Mouse (Mus musculus) midbrain, embryonic 11.5 days (tissue): ENCODE measurements around the gene Col4a3bp. TPM values are rescaled to one million over a fixed set of nuclear protein-coding genes. Genes with fewer than 3 reads are reported as not detected.
A peak's percentile ranks its signal among the peaks of the same experiment; 100 is the strongest.

Experiments used
- ATAC-seq: fragments of 200-750 bp; cut with Nextera tagmentation; 2 replicates; pipeline ENCODE4 v1.8.0; 2017; ENCODE audit warnings: moderate TSS enrichment, moderate library complexity; ENCODE audit not compliant: low FRiP score
- DNase-seq: peaks from one replicate; pipeline ENCODE4 v3.0.0; 2015; ENCODE audit warnings: low spot score; ENCODE audit errors: missing footprints
- H3K27ac ChIP-seq: fragments of 300-500 bp; sonication (generic); 2 replicates; pipeline ENCODE4 v1.5.1; 2014; ENCODE audit warnings: low read depth, low read length
- H3K27me3 ChIP-seq: fragments of 300-500 bp; sonication (generic); 2 replicates; pipeline ENCODE4 v1.6.1; 2014; ENCODE audit warnings: mild to moderate bottlenecking, low read length, moderate library complexity, mixed read lengths; ENCODE audit not compliant: control insufficient read depth, insufficient read depth
- H3K36me3 ChIP-seq: fragments of 300-500 bp; sonication (generic); 2 replicates; pipeline ENCODE4 v1.6.1; 2014; ENCODE audit warnings: mild to moderate bottlenecking, low read length, moderate library complexity, mixed read lengths; ENCODE audit not compliant: control insufficient read depth, insufficient read depth
- H3K4me1 ChIP-seq: fragments of 300-500 bp; sonication (generic); 2 replicates; pipeline ENCODE4 v1.6.1; 2014; ENCODE audit warnings: low read length; ENCODE audit not compliant: control insufficient read depth, insufficient read depth
- H3K4me2 ChIP-seq: fragments of 300-500 bp; sonication (generic); 2 replicates; pipeline ENCODE4 v1.6.1; 2014; ENCODE audit warnings: mild to moderate bottlenecking, moderate library complexity
- H3K4me3 ChIP-seq: fragments of 300-500 bp; sonication (generic); 2 replicates; pipeline ENCODE4 v1.5.1; 2014; ENCODE audit warnings: low read depth, low read length
- H3K9ac ChIP-seq: fragments of 300-500 bp; sonication (generic); 2 replicates; pipeline ENCODE4 v1.6.1; 2014; ENCODE audit warnings: low read length
- H3K9me3 ChIP-seq: fragments of 300-500 bp; sonication (generic); 2 replicates; pipeline ENCODE4 v1.6.1; 2016; ENCODE audit warnings: low read length; ENCODE audit not compliant: control insufficient read depth
- WGBS: fragments of 180-500 bp; shearing (Covaris S2); extraction: QIAGEN DNeasy Blood & Tissue Kit; methylation state at CpG from one replicate; pipeline ENCODE4 v1.1.7; 2014; 5-methylcytosine and 5-hydroxymethylcytosine counted together
- polyA plus RNA-seq: library from polyadenylated mRNA; unstranded; fragments of >200 nt; fragmentation: Nextera tagmentation; extraction: Ambion mirVana; gene quantifications from 2 replicates; pipeline ENCODE4 v1.2.1, GENCODE M21; 2014

Gene Col4a3bp
- 6.7 and 6.9 TPM in 2 replicates for polyA plus RNA-seq

DNA sequence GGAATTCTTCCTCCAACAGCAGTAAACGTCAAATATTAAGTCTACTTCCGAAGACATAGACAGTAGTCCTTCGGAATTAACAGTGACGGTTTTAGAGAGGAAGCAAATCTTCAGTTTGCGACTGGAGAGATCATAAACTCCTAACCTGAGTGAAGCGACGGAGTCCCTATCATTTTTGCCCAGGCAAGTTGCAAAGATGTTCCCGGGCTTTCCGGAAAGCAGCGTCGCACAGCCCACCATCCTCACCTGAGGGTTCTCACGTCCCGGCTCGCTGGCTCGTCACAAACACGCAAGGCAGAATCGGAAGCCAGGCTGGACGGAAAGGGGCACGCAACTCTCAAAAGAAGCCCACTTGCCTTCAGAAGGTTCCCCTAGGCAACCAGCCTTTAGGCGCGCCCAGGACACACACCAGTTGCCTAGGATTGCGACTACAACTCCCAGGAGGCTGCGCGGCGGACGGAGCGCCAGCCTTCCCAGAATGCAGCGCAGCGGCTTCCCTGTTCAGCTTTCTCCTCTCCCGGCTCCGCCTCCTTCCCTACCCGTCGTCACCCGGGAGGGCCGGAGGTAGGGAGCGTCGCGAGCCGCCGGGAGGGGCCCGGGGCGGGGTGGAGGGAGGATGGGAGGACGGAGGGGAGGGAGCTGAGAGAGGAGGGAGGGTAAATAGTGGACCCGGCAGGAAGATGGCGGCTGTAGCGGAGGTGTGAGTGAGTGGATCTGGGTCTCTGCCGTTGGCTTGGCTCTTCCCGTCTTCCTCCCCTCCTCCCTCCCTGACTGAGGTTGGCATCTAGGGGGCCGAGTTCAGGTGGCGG is at the start of gene Col4a3bp, which contains the start of gene Polk:
Col4a3bp (plus strand) TSS at position 538 of the 809 bp plus-strand sequence.
Polk (minus strand) TSS at position 499 of the 809 bp plus-strand sequence.
- WGBS = under 1% methylated on average over 45 of the region's 50 CpGs
- Histone ChIP-seq H3K4me1 (peaks cover 8% of the 10 kb centered on the region), H3K4me3 (peak within 1 kb of the TSS; percentile 93), H3K4me2 (peak within 1 kb of the TSS; percentile 85), H3K27ac (peak within 1 kb of the TSS; percentile 84), H3K36me3 (no peaks in the 10 kb centered on the region), H3K9ac (peak within 1 kb of the TSS; percentile 97), H3K9me3 (no peaks in the 10 kb centered on the region), H3K27me3 (no peaks in the 10 kb centered on the region)
- DNase-seq = peak; percentile 99
- peak; percentile 99 for ATAC-seq

DNA sequence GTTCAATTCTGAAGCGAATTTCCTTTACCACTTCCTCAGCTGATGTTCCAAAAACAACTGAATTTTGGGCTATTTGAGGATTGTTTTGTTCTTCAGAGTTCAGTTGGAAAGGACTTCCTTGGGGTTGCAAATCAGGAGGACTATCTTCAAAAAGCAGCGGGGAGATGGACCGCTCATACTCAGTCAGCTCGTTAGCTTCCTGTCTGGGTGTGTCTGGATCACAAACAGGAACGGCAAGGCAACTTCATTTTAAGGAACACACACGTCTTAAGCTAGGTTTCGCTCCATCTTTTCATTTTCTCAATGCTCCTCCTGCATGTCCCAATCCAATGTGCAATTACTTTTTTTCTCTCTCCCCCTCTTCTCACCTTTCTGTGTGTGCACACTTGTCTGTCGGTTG is 45.8 kb upstream of the Col4a3bp start:
- Histone ChIP-seq H3K27ac (no peak overlapping the region), H3K9ac (no peak overlapping the region), H3K36me3 (no peaks in the 10 kb centered on the region), H3K4me2 (no peak overlapping the region), H3K4me3 (no peak overlapping the region), H3K27me3 (no peaks in the 10 kb centered on the region), H3K4me1 (no peaks in the 10 kb centered on the region), H3K9me3 (no peaks in the 10 kb centered on the region)
- ATAC-seq (no peak), DNase-seq (no peak)
- 91% methylated on average over 8 of the region's 8 CpGs for WGBS

DNA sequence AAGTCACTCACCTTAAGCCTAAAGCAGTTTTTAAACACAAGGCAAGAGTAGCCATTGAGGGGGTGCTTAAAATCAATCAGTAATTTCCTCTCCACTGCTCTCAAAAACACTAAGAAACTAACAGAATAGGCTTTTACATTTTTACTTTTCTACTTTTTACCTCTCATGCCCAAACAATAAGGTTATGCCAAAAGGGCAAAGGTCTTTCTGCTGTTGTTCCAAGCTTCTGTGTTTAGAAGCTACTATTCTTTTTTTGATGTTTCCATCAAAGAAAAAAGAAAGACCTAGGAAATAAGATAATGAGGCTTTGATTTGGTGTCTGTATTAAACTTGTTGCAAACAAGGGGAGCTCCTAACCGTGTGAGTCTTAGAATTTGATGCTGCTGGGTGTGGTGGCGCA is 42.5 kb upstream of the Col4a3bp start:
- Histone ChIP-seq H3K9me3 (no peaks in the 10 kb centered on the region), H3K27ac (no peak overlapping the region), H3K36me3 (no peaks in the 10 kb centered on the region), H3K27me3 (no peaks in the 10 kb centered on the region), H3K9ac (no peak overlapping the region), H3K4me2 (no peak overlapping the region), H3K4me1 (no peaks in the 10 kb centered on the region), H3K4me3 (no peak overlapping the region)
- DNase-seq (no peak), ATAC-seq (no peak)
- 79% methylated on average over 2 of the region's 2 CpGs for WGBS

DNA sequence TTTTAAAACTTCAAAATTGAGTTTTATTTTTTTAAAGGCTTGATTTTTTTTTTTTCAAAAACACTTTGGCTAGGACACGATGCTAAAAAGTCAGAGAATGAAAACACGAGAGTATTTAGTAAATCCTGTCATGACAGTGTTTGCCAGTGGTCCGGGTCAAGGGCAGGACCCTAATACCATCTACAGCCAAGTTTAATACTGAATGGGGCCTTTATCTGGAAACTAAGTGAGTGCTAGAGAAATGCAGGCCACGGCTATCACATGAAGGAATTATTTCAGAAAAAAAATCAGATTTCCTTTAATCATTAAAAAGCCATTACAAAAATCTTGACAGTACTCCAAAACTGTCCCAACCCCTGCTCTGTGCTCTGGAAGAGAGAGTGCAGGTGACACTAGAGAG is 36.8 kb upstream of the Col4a3bp start:
- no peak for ATAC-seq

DNA sequence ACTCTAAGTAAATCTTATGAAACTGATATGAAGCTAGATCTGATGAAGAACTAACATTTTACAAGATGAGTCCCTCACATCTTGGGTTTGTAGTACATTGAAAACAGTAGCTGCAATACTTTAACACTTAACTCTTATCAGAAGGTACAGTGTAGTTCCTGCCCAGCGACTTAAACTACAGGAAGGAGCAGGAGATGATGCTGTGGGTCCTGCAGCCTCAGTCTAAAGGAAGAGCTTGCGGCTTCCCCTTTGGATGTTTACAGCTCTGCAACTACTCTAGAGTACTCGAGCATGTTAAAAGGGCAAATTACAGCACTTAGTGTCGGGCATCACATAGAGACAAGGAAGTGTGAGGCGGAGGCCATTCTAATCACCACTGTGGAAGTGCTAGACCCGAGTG is 36.1 kb upstream of the Col4a3bp start:
- no peak for DNase-seq
- 87% methylated on average over 6 of the region's 6 CpGs for WGBS
- Histone ChIP-seq H3K27me3 (no peaks in the 10 kb centered on the region), H3K4me2 (no peak overlapping the region), H3K36me3 (no peaks in the 10 kb centered on the region), H3K27ac (no peak overlapping the region), H3K4me1 (no peaks in the 10 kb centered on the region), H3K4me3 (no peak overlapping the region), H3K9ac (no peak overlapping the region), H3K9me3 (no peaks in the 10 kb centered on the region)
- ATAC-seq = no peak

More for the DNA sequence above, 36.8 kb upstream of the Col4a3bp start:
- no peaks in the 10 kb centered on the region for H3K4me1 ChIP-seq
- no peak overlapping the region for H3K4me3 ChIP-seq
- H3K9me3 ChIP-seq = no peaks in the 10 kb centered on the region
- no peaks in the 10 kb centered on the region for H3K36me3 ChIP-seq
- 85% methylated on average over 4 of the region's 4 CpGs for WGBS
- no peaks in the 10 kb centered on the region for H3K27me3 ChIP-seq
- H3K27ac ChIP-seq = no peak overlapping the region
- no peak overlapping the region for H3K4me2 ChIP-seq
- no peak overlapping the region for H3K9ac ChIP-seq
- no peak for DNase-seq

- no peaks in the 10 kb centered on the region for H3K36me3 ChIP-seq
- H3K4me2 ChIP-seq = no peak overlapping the region
- H3K9ac ChIP-seq = no peak overlapping the region
- DNase-seq (no peak), ATAC-seq (no peak)
- H3K4me3 ChIP-seq = no peak overlapping the region
- no peak overlapping the region for H3K27ac ChIP-seq
- WGBS = 94% methylated on average over 4 of the region's 4 CpGs
- H3K4me1 ChIP-seq = no peaks in the 10 kb centered on the region
- no peaks in the 10 kb centered on the region for H3K9me3 ChIP-seq
- H3K27me3 ChIP-seq = no peaks in the 10 kb centered on the region
Measured at GRCm38 (mm10) chr13:96507541-96507940, 34.9 kb upstream of the Col4a3bp start.

DNA sequence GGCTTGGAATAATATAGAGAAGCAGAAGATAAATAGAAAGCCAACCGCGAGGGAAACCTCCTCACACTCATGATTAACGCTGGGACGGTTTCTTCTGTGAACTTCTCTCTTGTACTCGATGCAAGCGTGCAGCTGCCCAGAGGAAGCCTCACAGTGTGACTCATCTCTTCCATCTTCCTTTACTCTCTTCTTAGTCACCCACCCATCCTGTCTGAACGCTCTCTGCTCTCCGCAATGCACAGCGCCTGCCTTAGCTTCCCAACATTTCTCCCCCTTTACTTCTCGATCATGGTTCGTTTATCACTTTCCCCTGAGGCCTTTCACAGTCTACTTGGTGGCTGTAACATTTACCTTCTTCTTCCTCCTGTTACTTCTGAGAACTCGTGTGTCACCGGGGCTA is 31.8 kb upstream of the Col4a3bp start:
- Histone ChIP-seq H3K9ac (no peak overlapping the region), H3K27me3 (no peaks in the 10 kb centered on the region), H3K27ac (no peak overlapping the region), H3K4me3 (no peak overlapping the region), H3K36me3 (no peaks in the 10 kb centered on the region), H3K9me3 (no peaks in the 10 kb centered on the region), H3K4me1 (no peaks in the 10 kb centered on the region), H3K4me2 (no peak overlapping the region)
- WGBS = 89% methylated on average over 13 of the region's 13 CpGs
- ATAC-seq (no peak), DNase-seq (no peak)

GRCm38 (mm10) chr13:96511262-96511661 is 31.2 kb upstream of the Col4a3bp start:
- H3K9me3 ChIP-seq = no peaks in the 10 kb centered on the region
- no peak overlapping the region for H3K9ac ChIP-seq
- H3K27ac ChIP-seq = no peak overlapping the region
- WGBS = 76% methylated on average over 1 of the region's 1 CpGs
- H3K27me3 ChIP-seq = no peaks in the 10 kb centered on the region
- ATAC-seq = no peak
- no peak for DNase-seq
- H3K4me2 ChIP-seq = no peak overlapping the region
- H3K36me3 ChIP-seq = no peaks in the 10 kb centered on the region
- H3K4me1 ChIP-seq = no peaks in the 10 kb centered on the region
- H3K4me3 ChIP-seq = no peak overlapping the region

- H3K4me3 ChIP-seq = no peak overlapping the region
- no peaks in the 10 kb centered on the region for H3K27me3 ChIP-seq
- H3K4me2 ChIP-seq = no peak overlapping the region
- no peaks in the 10 kb centered on the region for H3K4me1 ChIP-seq
- no peak overlapping the region for H3K27ac ChIP-seq
- no peak for DNase-seq
- H3K9ac ChIP-seq = no peak overlapping the region
- H3K9me3 ChIP-seq = no peaks in the 10 kb centered on the region
- ATAC-seq = no peak
- H3K36me3 ChIP-seq = no peaks in the 10 kb centered on the region
- 79% methylated on average over 5 of the region's 5 CpGs for WGBS
Measured at GRCm38 (mm10) chr13:96511893-96512292, 30.5 kb upstream of the Col4a3bp start.
